Mouse (Mus musculus) lung, embryonic 14.5 days (tissue): Measurements from ENCODE around the gene Cdh13. TPM values are rescaled to one million over a fixed set of nuclear protein-coding genes. Genes with fewer than 3 reads are reported as not detected.

ENCODE experiments used
- ATAC-seq: fragments of 200-750 bp; cut with Nextera tagmentation; 2 replicates; pipeline ENCODE4 v1.8.0; 2017; ENCODE audit warnings: mild to moderate bottlenecking, moderate TSS enrichment, moderate library complexity; ENCODE audit not compliant: insufficient read depth
- DNase-seq: peaks from one replicate; pipeline ENCODE4 v3.0.0-alpha.2; 2015
- H3K27ac ChIP-seq: fragments of 300-500 bp; sonication (generic); 2 replicates; pipeline ENCODE4 v1.5.1; 2014; ENCODE audit warnings: low read depth, mild to moderate bottlenecking, moderate library complexity
- H3K27me3 ChIP-seq: fragments of 300-500 bp; sonication (generic); 2 replicates; pipeline ENCODE4 v1.6.1; 2014; ENCODE audit warnings: low read length, control low read depth; ENCODE audit not compliant: insufficient read depth
- H3K36me3 ChIP-seq: fragments of 300-500 bp; sonication (generic); 2 replicates; pipeline ENCODE4 v1.6.1; 2014; ENCODE audit warnings: control low read depth; ENCODE audit not compliant: insufficient read depth
- H3K4me1 ChIP-seq: fragments of 300-500 bp; sonication (generic); 2 replicates; pipeline ENCODE4 v1.6.1; 2014; ENCODE audit warnings: antibody characterized with exemption, control low read depth; ENCODE audit not compliant: insufficient read depth
- H3K4me2 ChIP-seq: fragments of 300-500 bp; sonication (generic); 2 replicates; pipeline ENCODE4 v1.6.1; 2014; ENCODE audit warnings: mild to moderate bottlenecking
- H3K4me3 ChIP-seq: fragments of 300-500 bp; sonication (generic); 2 replicates; pipeline ENCODE4 v1.5.1; 2014; ENCODE audit warnings: low read depth, low read length
- H3K9ac ChIP-seq: fragments of 300-500 bp; sonication (generic); 2 replicates; pipeline ENCODE4 v1.6.1; 2014
- H3K9me3 ChIP-seq: fragments of 300-500 bp; sonication (generic); 2 replicates; pipeline ENCODE4 v1.6.1; 2016; ENCODE audit warnings: low read depth, low read length, control low read depth
- CTCF ChIP-seq: IDR thresholded peaks from 2 replicates; pipeline ENCODE4 v1.5.1; 2016; ENCODE audit warnings: antibody characterized with exemption, low read depth
- WGBS: fragments of 180-500 bp; shearing (Covaris S2); extraction: QIAGEN DNeasy Blood & Tissue Kit; methylation state at CpG from one replicate; pipeline ENCODE4 v1.1.7; 2014; 5-methylcytosine and 5-hydroxymethylcytosine counted together
- polyA plus RNA-seq: library from polyadenylated mRNA; unstranded; fragments of >200 nt; fragmentation: Nextera tagmentation; extraction: Ambion mirVana; gene quantifications from 2 replicates; pipeline ENCODE4 v1.2.1, GENCODE M21; 2014

The Cdh13 gene
- polyA plus RNA-seq, 1 experiment from 2014 or later, result 1.2 TPM

- ATAC-seq (no peak), DNase-seq (peak; percentile 20)
- WGBS, result 58% methylated on average over 3 of the region's 3 CpGs
- peak; percentile 58 for TF ChIP-seq CTCF
- Histone ChIP-seq H3K4me3 (no peak overlapping the region), H3K9me3 (no peaks in the 10 kb centered on the region), H3K36me3 (no peaks in the 10 kb centered on the region), H3K4me2 (no peak overlapping the region), H3K9ac (no peak overlapping the region), H3K4me1 (no peaks in the 10 kb centered on the region), H3K27ac (no peak overlapping the region), H3K27me3 (no peaks in the 10 kb centered on the region)
These were observed 159.8 kb downstream of the Cdh13 start for GRCm38 (mm10) chr8:118443361-118443760.

- no peaks in the 10 kb centered on the region for H3K27me3 ChIP-seq
- no peak for DNase-seq
- H3K9me3 ChIP-seq, result no peaks in the 10 kb centered on the region
- no peak overlapping the region for H3K9ac ChIP-seq
- no peak for TF ChIP-seq CTCF
- no peak overlapping the region for H3K27ac ChIP-seq
- no peak for ATAC-seq
- no peak overlapping the region for H3K4me2 ChIP-seq
- H3K4me3 ChIP-seq, result no peak overlapping the region
- no peaks in the 10 kb centered on the region for H3K36me3 ChIP-seq
- H3K4me1 ChIP-seq, result no peaks in the 10 kb centered on the region
- 76% methylated on average over 8 of the region's 8 CpGs for WGBS
These were observed 161.2 kb downstream of the Cdh13 start for GRCm38 (mm10) chr8:118444651-118445207.

GRCm38 (mm10) chr8:118446516-118446915 lies 163.0 kb downstream of the Cdh13 start:
- Histone ChIP-seq H3K9me3 (no peaks in the 10 kb centered on the region), H3K4me1 (no peaks in the 10 kb centered on the region), H3K9ac (no peak overlapping the region), H3K4me3 (no peak overlapping the region), H3K4me2 (no peak overlapping the region), H3K27ac (no peak overlapping the region), H3K27me3 (no peaks in the 10 kb centered on the region), H3K36me3 (no peaks in the 10 kb centered on the region)
- ATAC-seq, result no peak
- peak; percentile 12 for DNase-seq
- no peak for TF ChIP-seq CTCF
- 76% methylated on average over 9 of the region's 9 CpGs for WGBS

- H3K4me2 ChIP-seq, result no peak overlapping the region
- H3K9ac ChIP-seq, result no peak overlapping the region
- ATAC-seq (no peak), DNase-seq (no peak)
- WGBS, result 89% methylated on average over 6 of the region's 6 CpGs
- H3K4me3 ChIP-seq, result no peak overlapping the region
- no peak for TF ChIP-seq CTCF
- no peaks in the 10 kb centered on the region for H3K27me3 ChIP-seq
- no peak overlapping the region for H3K27ac ChIP-seq
- no peaks in the 10 kb centered on the region for H3K9me3 ChIP-seq
- no peaks in the 10 kb centered on the region for H3K4me1 ChIP-seq
- H3K36me3 ChIP-seq, result no peaks in the 10 kb centered on the region
These were observed 164.5 kb downstream of the Cdh13 start for GRCm38 (mm10) chr8:118448011-118448410.

- Histone ChIP-seq H3K9me3 (no peaks in the 10 kb centered on the region), H3K36me3 (no peaks in the 10 kb centered on the region), H3K27me3 (no peaks in the 10 kb centered on the region), H3K4me2 (no peak overlapping the region), H3K27ac (no peak overlapping the region), H3K9ac (no peak overlapping the region), H3K4me1 (no peaks in the 10 kb centered on the region), H3K4me3 (no peak overlapping the region)
- no peak for ATAC-seq
- 51% methylated on average over 11 of the region's 11 CpGs for WGBS
- no peak for TF ChIP-seq CTCF
- no peak for DNase-seq
These were observed 169.0 kb downstream of the Cdh13 start for GRCm38 (mm10) chr8:118452445-118453103.

GRCm38 (mm10) chr8:118455245-118455644 lies 171.7 kb downstream of the Cdh13 start:
- ATAC-seq, result no peak
- no peaks in the 10 kb centered on the region for H3K9me3 ChIP-seq
- no peaks in the 10 kb centered on the region for H3K27me3 ChIP-seq
- no peak overlapping the region for H3K27ac ChIP-seq
- H3K4me3 ChIP-seq, result no peak overlapping the region
- no peaks in the 10 kb centered on the region for H3K4me1 ChIP-seq
- H3K36me3 ChIP-seq, result no peaks in the 10 kb centered on the region
- WGBS, result 71% methylated on average over 3 of the region's 3 CpGs
- DNase-seq, result no peak
- no peak for TF ChIP-seq CTCF
- H3K9ac ChIP-seq, result no peak overlapping the region
- H3K4me2 ChIP-seq, result no peak overlapping the region

GRCm38 (mm10) chr8:118465330-118465948 lies 181.9 kb downstream of the Cdh13 start:
- ATAC-seq (no peak), DNase-seq (no peak)
- Histone ChIP-seq H3K4me3 (no peak overlapping the region), H3K36me3 (no peaks in the 10 kb centered on the region), H3K9ac (no peak overlapping the region), H3K4me2 (no peak overlapping the region), H3K4me1 (no peaks in the 10 kb centered on the region), H3K9me3 (no peaks in the 10 kb centered on the region), H3K27me3 (no peaks in the 10 kb centered on the region), H3K27ac (no peak overlapping the region)
- WGBS, result 95% methylated on average over 3 of the region's 3 CpGs
- TF ChIP-seq CTCF, result no peak
